Mouse (Mus musculus) hindbrain, postnatal 0 days (tissue): Measurements from ENCODE around the gene Hebp2. TPM values are rescaled to one million over a fixed set of nuclear protein-coding genes. Genes with fewer than 3 reads are reported as not detected.
"Not testable (repeated sequence)": the region's sequence is repeated elsewhere in the genome, so short reads cannot be mapped to it uniquely, and the experiment has no call there.

Experiments used
- ATAC-seq: fragments of 200-750 bp; cut with Nextera tagmentation; 2 replicates; pipeline ENCODE4 v1.8.0; 2017; ENCODE audit warnings: mild to moderate bottlenecking, moderate TSS enrichment, moderate library complexity
- DNase-seq: peaks from one replicate; pipeline ENCODE4 v3.0.0-alpha.2; 2015; ENCODE audit warnings: low spot score
- H3K27ac ChIP-seq: fragments of 300-500 bp; sonication (generic); 2 replicates; pipeline ENCODE4 v1.5.1; 2014; ENCODE audit warnings: mild to moderate bottlenecking
- H3K27me3 ChIP-seq: fragments of 300-500 bp; sonication (generic); 2 replicates; pipeline ENCODE4 v1.6.1; 2014; ENCODE audit warnings: low read length, mixed read lengths; ENCODE audit not compliant: insufficient read depth
- H3K36me3 ChIP-seq: fragments of 300-500 bp; sonication (generic); 2 replicates; pipeline ENCODE4 v1.6.1; 2014; ENCODE audit warnings: low read length, mixed read lengths; ENCODE audit not compliant: insufficient read depth
- H3K4me1 ChIP-seq: fragments of 300-500 bp; sonication (generic); 2 replicates; pipeline ENCODE4 v1.6.1; 2014; ENCODE audit warnings: antibody characterized with exemption, low read length, mixed read lengths; ENCODE audit not compliant: insufficient read depth
- H3K4me2 ChIP-seq: fragments of 300-500 bp; sonication (generic); 2 replicates; pipeline ENCODE4 v1.6.1; 2014; ENCODE audit warnings: low read depth, mild to moderate bottlenecking, low read length, moderate library complexity, mixed read lengths
- H3K4me3 ChIP-seq: fragments of 300-500 bp; sonication (generic); 2 replicates; pipeline ENCODE4 v1.5.1; 2014; ENCODE audit warnings: low read length
- H3K9ac ChIP-seq: fragments of 300-500 bp; sonication (generic); replicated peaks from 2 replicates; pipeline ENCODE4 v1.6.1; 2014; ENCODE audit warnings: mild to moderate bottlenecking, low read length, moderate library complexity, mixed read lengths
- H3K9me3 ChIP-seq: fragments of 300-500 bp; sonication (generic); 2 replicates; pipeline ENCODE4 v1.6.1; 2016; ENCODE audit warnings: low read length, mixed read lengths
- CTCF ChIP-seq: IDR thresholded peaks from 2 replicates; pipeline ENCODE4 v1.5.1; 2016; ENCODE audit warnings: antibody characterized with exemption, control low read depth, low read depth
- WGBS: fragments of 180-500 bp; shearing (Covaris S2); extraction: QIAGEN DNeasy Blood & Tissue Kit; methylation state at CpG from one replicate; pipeline ENCODE4 v1.1.7; 2014; 5-methylcytosine and 5-hydroxymethylcytosine counted together
- polyA plus RNA-seq: library from polyadenylated mRNA; unstranded; fragments of >200 nt; fragmentation: Nextera tagmentation; extraction: Ambion mirVana; gene quantifications from 2 replicates; pipeline ENCODE4 v1.2.1, GENCODE M21; 2015
- total RNA-seq: library from RNA; depleted of rRNA; stranded (reverse); fragments of >200 nt; gene quantifications from 2 replicates; pipeline ENCODE4 v1.2.3, GENCODE M21; 2014; rRNA removed

The Hebp2 gene
- total RNA-seq, result 4.9 and 5.1 TPM in 2 replicates
- 14.9 and 15.3 TPM in 2 replicates for polyA plus RNA-seq

GRCm38 (mm10) chr10:18545813-18546235 is at the start of gene Hebp2:
Gene Hebp2 (minus strand): TSS chr10:18546076.
- DNase-seq, result peak; percentile 89
- H3K27ac ChIP-seq, result peak within 1 kb of the TSS; percentile 52; the same call in 1 of the 2 replicates
- 0% methylated on average over 22 of the region's 22 CpGs for WGBS

GRCm38 (mm10) chr10:18589455-18589854 is 43.6 kb upstream of the Hebp2 start:
- H3K4me1 ChIP-seq, result no peaks in the 10 kb centered on the region
- H3K9me3 ChIP-seq, result no peaks in the 10 kb centered on the region
- ATAC-seq, result no peak
- H3K27me3 ChIP-seq, result no peaks in the 10 kb centered on the region
- no peak overlapping the region for H3K9ac ChIP-seq
- WGBS, result 84% methylated on average over 5 of the region's 5 CpGs
- no peak for DNase-seq
- H3K27ac ChIP-seq, result no peak overlapping the region
- H3K4me3 ChIP-seq, result no peak overlapping the region
- H3K4me2 ChIP-seq, result no peak overlapping the region
- TF ChIP-seq CTCF, result no peak
- H3K36me3 ChIP-seq, result peaks cover 5% of the 10 kb centered on the region; the same call in 1 of the 2 replicates

More at GRCm38 (mm10) chr10:18545813-18546235, at the start of gene Hebp2:
- H3K9me3 ChIP-seq, result no peaks in the 10 kb centered on the region
- no peaks in the 10 kb centered on the region for H3K4me1 ChIP-seq
- peak; percentile 90 for TF ChIP-seq CTCF
- H3K36me3 ChIP-seq, result peaks cover 4% of the 10 kb centered on the region; the same call in 1 of the 2 replicates
- peak; percentile 91 for ATAC-seq
- peak within 1 kb of the TSS; percentile 84 for H3K4me2 ChIP-seq
- no peaks in the 10 kb centered on the region for H3K27me3 ChIP-seq
- peak within 1 kb of the TSS; percentile 68 for H3K4me3 ChIP-seq
- H3K9ac ChIP-seq, result peak within 1 kb of the TSS; percentile 69

DNA sequence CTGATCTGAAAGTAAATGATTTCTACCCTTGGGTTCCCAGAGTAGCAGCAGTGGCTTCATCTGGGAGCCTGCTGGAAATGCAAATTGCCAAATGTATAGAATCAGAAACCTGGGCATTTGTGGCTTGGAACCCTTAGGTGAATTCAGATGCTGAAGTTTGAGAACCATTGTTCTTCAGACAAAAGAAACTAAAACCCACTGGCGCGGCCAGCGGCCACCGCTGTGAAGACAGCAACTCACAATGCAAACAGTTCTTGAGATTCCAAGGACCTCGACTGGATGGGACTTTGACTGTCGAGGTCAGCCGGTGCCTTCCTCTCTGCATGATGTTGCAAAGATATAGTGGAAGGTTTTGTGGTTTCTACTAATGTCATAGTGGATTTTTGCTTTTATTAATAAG is 38.3 kb upstream of the Hebp2 start:
- WGBS, result 12% methylated on average over 7 of the region's 7 CpGs
- DNase-seq (no peak), ATAC-seq (no peak)
- TF ChIP-seq CTCF, result no peak
- H3K36me3 ChIP-seq, result peaks cover 2% of the 10 kb centered on the region; the same call in 1 of the 2 replicates
- H3K9me3 ChIP-seq, result no peaks in the 10 kb centered on the region
- no peaks in the 10 kb centered on the region for H3K27me3 ChIP-seq
- H3K27ac ChIP-seq, result no peak overlapping the region
- no peak overlapping the region for H3K9ac ChIP-seq
- no peaks in the 10 kb centered on the region for H3K4me1 ChIP-seq
- no peak overlapping the region for H3K4me3 ChIP-seq
- no peak overlapping the region for H3K4me2 ChIP-seq

- H3K36me3 ChIP-seq, result no peaks in the 10 kb centered on the region
- H3K4me1 ChIP-seq, result no peaks in the 10 kb centered on the region
- TF ChIP-seq CTCF, result peak; percentile 52
- WGBS, result 66% methylated on average over 2 of the region's 2 CpGs
- H3K4me2 ChIP-seq, result no peak overlapping the region
- DNase-seq (peak; percentile 23), ATAC-seq (no peak)
- H3K27ac ChIP-seq, result no peak overlapping the region
- H3K9ac ChIP-seq, result no peak overlapping the region
- H3K4me3 ChIP-seq, result no peak overlapping the region
- H3K9me3 ChIP-seq, result no peaks in the 10 kb centered on the region
- H3K27me3 ChIP-seq, result no peaks in the 10 kb centered on the region
Observed at GRCm38 (mm10) chr10:18572581-18572980, 26.7 kb upstream of the Hebp2 start.

GRCm38 (mm10) chr10:18562940-18563339 is 17.1 kb upstream of the Hebp2 start:
- 9% methylated on average over 4 of the region's 4 CpGs for WGBS
- no peaks in the 10 kb centered on the region for H3K27me3 ChIP-seq
- peak; percentile 70; the same call in 1 of the 2 replicates for ATAC-seq
- H3K36me3 ChIP-seq, result no peaks in the 10 kb centered on the region
- H3K27ac ChIP-seq, result no peak overlapping the region
- H3K4me3 ChIP-seq, result no peak overlapping the region
- TF ChIP-seq CTCF, result peak; percentile 76
- H3K9me3 ChIP-seq, result no peaks in the 10 kb centered on the region
- peak; percentile 71 for DNase-seq
- H3K4me1 ChIP-seq, result no peaks in the 10 kb centered on the region
- no peak overlapping the region for H3K9ac ChIP-seq
- no peak overlapping the region for H3K4me2 ChIP-seq

DNA sequence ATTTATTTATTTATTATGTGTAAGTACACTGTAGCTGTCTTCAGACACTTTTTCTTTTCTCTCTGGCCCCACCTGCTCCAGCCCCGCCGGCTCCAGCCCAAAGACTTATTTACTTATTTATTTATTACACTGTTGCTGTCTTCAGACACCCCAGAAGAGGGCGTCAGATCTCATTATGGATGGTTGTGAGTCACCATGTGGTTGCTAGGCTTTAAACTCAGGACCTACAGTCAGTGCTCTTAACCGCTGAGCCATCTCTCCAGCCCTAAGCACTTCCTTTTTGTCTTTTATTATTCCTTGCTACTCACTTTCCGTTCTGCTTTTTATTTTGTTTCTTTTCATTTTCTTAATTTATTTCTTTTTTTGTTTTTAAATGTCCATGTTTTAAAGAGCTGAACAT is 15.6 kb upstream of the Hebp2 start:
- Histone ChIP-seq H3K36me3 (no peaks in the 10 kb centered on the region), H3K9me3 (no peaks in the 10 kb centered on the region), H3K4me2 (no peak overlapping the region), H3K9ac (no peak overlapping the region), H3K27ac (no peak overlapping the region), H3K27me3 (no peaks in the 10 kb centered on the region), H3K4me3 (no peak overlapping the region), H3K4me1 (no peaks in the 10 kb centered on the region)
- TF ChIP-seq CTCF, result no peak
- 55% methylated on average over 5 of the region's 5 CpGs for WGBS
- DNase-seq (no peak), ATAC-seq (no peak)

DNA sequence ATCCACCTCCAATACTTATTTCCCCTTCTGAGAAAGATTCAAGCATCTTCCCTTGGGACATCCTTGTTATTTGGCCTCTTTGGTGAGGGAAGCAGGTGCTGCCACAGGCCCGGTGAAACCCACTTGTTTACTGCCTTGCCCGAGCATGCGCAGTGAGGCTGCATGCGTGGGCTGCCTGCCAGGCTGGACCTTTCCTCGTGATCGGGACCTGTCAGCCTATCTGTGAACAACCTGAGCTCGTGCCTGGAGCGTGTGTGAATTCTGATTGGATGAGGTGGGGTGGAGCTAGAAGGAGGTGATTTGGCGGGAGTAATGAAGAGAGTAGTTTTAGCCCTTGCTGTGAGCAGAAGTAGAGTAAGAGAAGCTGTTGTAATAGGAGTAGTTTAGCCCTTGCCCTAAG is 13.2 kb upstream of the Hebp2 start:
- H3K4me3 ChIP-seq, H3K4me1 ChIP-seq, H3K9me3 ChIP-seq, ATAC-seq, H3K9ac ChIP-seq, H3K4me2 ChIP-seq, DNase-seq, H3K27me3 ChIP-seq, H3K27ac ChIP-seq, H3K36me3 ChIP-seq: not testable (repeated sequence)
- 89% methylated on average over 9 of the region's 9 CpGs for WGBS
